Mouse (Mus musculus) ES-Bruce4 (cell line): ENCODE results near the gene Aox4. TPM values are rescaled to one million over a fixed set of nuclear protein-coding genes. Genes with fewer than 3 reads are reported as not detected.
A peak's percentile ranks its signal among the peaks of the same experiment; 100 is the strongest.

Experiments
- H3K27ac ChIP-seq: 2 replicates; pipeline ENCODE4 v1.5.1; 2012; ENCODE audit warnings: low read length, inconsistent platforms; ENCODE audit not compliant: insufficient read depth
- H3K27me3 ChIP-seq: 2 replicates; pipeline ENCODE4 v1.6.1; 2012; ENCODE audit warnings: mild to moderate bottlenecking, low read length, inconsistent platforms; ENCODE audit not compliant: control insufficient read depth, poor library complexity, insufficient read depth, severe bottlenecking
- H3K36me3 ChIP-seq: 2 replicates; pipeline ENCODE4 v1.6.1; 2012; ENCODE audit warnings: inconsistent platforms, mild to moderate bottlenecking, low read length, moderate library complexity; ENCODE audit not compliant: control insufficient read depth, poor library complexity, insufficient read depth, severe bottlenecking
- H3K4me1 ChIP-seq: one replicate; pipeline ENCODE4 v1.8.1; 2011; ENCODE audit warnings: low read length; ENCODE audit not compliant: control insufficient read depth, insufficient read depth
- H3K4me3 ChIP-seq: 2 replicates; pipeline ENCODE4 v1.5.1; 2011; ENCODE audit warnings: low read depth, mild to moderate bottlenecking, low read length
- H3K9ac ChIP-seq: 2 replicates; pipeline ENCODE4 v1.6.1; 2012; ENCODE audit warnings: low read depth, mild to moderate bottlenecking, inconsistent platforms; ENCODE audit not compliant: poor library complexity, severe bottlenecking
- H3K9me3 ChIP-seq: replicated peaks from 2 replicates; pipeline ENCODE4 v1.6.1; 2012; ENCODE audit warnings: mild to moderate bottlenecking, low read length, inconsistent platforms; ENCODE audit not compliant: control insufficient read depth, poor library complexity, insufficient read depth, severe bottlenecking
- CTCF ChIP-seq: IDR thresholded peaks from one replicate; pipeline ENCODE4 v1.8.1; 2011; ENCODE audit warnings: low read depth, low read length
- EP300 ChIP-seq: IDR thresholded peaks from 2 replicates; pipeline ENCODE4 v1.6.1; 2011; ENCODE audit warnings: low read depth, low read length; ENCODE audit not compliant: insufficient read depth
- POLR2A ChIP-seq: IDR thresholded peaks from one replicate; pipeline ENCODE4 v1.8.1; 2011; ENCODE audit warnings: low read length; ENCODE audit not compliant: insufficient read depth
- polyA plus RNA-seq: library from polyadenylated mRNA; stranded (reverse); fragments of >200 nt; gene quantifications from 2 replicates; pipeline ENCODE4 v1.2.4, GENCODE M21; 2011; ENCODE audit warnings: low read depth; ENCODE audit not compliant: missing spikeins, insufficient read depth, insufficient read length

The Aox4 gene
- polyA plus RNA-seq, 1 experiment: not detected

- Histone ChIP-seq H3K27me3 (no peaks in the 10 kb centered on the region), H3K27ac (no peak overlapping the region)
- TF ChIP-seq CTCF: no peak
- no peak for TF ChIP-seq POLR2A
Measured at GRCm38 (mm10) chr1:58284505-58284904, 74.3 kb downstream of the Aox4 start.

GRCm38 (mm10) chr1:58288091-58288490 is 77.9 kb downstream of the Aox4 start:
- Histone ChIP-seq H3K9me3 (no peaks in the 10 kb centered on the region), H3K27ac (no peak overlapping the region), H3K27me3 (no peaks in the 10 kb centered on the region), H3K4me1 (no peaks in the 10 kb centered on the region), H3K9ac (no peak overlapping the region), H3K36me3 (no peaks in the 10 kb centered on the region), H3K4me3 (no peak overlapping the region)
- no peak for TF ChIP-seq CTCF
- TF ChIP-seq POLR2A: no peak
- TF ChIP-seq EP300: no peak

More at GRCm38 (mm10) chr1:58284505-58284904, 74.3 kb downstream of the Aox4 start:
- H3K36me3 ChIP-seq: no peaks in the 10 kb centered on the region
- no peak overlapping the region for H3K9ac ChIP-seq
- no peaks in the 10 kb centered on the region for H3K9me3 ChIP-seq
- no peaks in the 10 kb centered on the region for H3K4me1 ChIP-seq
- H3K4me3 ChIP-seq: no peak overlapping the region

GRCm38 (mm10) chr1:58289863-58290469 is 79.8 kb downstream of the Aox4 start:
- no peaks in the 10 kb centered on the region for H3K4me1 ChIP-seq
- H3K4me3 ChIP-seq: no peak overlapping the region
- H3K27ac ChIP-seq: no peak overlapping the region
- no peaks in the 10 kb centered on the region for H3K27me3 ChIP-seq
- H3K9me3 ChIP-seq: no peaks in the 10 kb centered on the region
- no peak overlapping the region for H3K9ac ChIP-seq
- H3K36me3 ChIP-seq: no peaks in the 10 kb centered on the region
- TF ChIP-seq POLR2A (no peak), EP300 (no peak), CTCF (no peak)

- no peaks in the 10 kb centered on the region for H3K36me3 ChIP-seq
- H3K4me1 ChIP-seq: no peaks in the 10 kb centered on the region
- H3K27ac ChIP-seq: no peak overlapping the region
- H3K4me3 ChIP-seq: no peak overlapping the region
- TF ChIP-seq CTCF (no peak), POLR2A (no peak), EP300 (no peak)
- no peaks in the 10 kb centered on the region for H3K9me3 ChIP-seq
- no peaks in the 10 kb centered on the region for H3K27me3 ChIP-seq
- no peak overlapping the region for H3K9ac ChIP-seq
Measured at GRCm38 (mm10) chr1:58291394-58292300, 81.5 kb downstream of the Aox4 start.

GRCm38 (mm10) chr1:58294730-58295129 is 84.5 kb downstream of the Aox4 start:
- no peak overlapping the region for H3K4me3 ChIP-seq
- H3K9me3 ChIP-seq: no peaks in the 10 kb centered on the region
- no peaks in the 10 kb centered on the region for H3K4me1 ChIP-seq
- no peak overlapping the region for H3K9ac ChIP-seq
- TF ChIP-seq POLR2A (no peak), EP300 (no peak), CTCF (no peak)
- H3K36me3 ChIP-seq: no peaks in the 10 kb centered on the region
- H3K27me3 ChIP-seq: no peaks in the 10 kb centered on the region
- H3K27ac ChIP-seq: no peak overlapping the region

- TF ChIP-seq EP300 (0 out of 2 replicates have a peak, but pooled peaks have one; percentile 14), CTCF (peak; percentile 91), POLR2A (no peak)
- H3K27me3 ChIP-seq: no peaks in the 10 kb centered on the region
- H3K4me1 ChIP-seq: no peaks in the 10 kb centered on the region
- no peak overlapping the region for H3K27ac ChIP-seq
- H3K9ac ChIP-seq: no peak overlapping the region
- H3K9me3 ChIP-seq: no peaks in the 10 kb centered on the region
- no peak overlapping the region for H3K4me3 ChIP-seq
- no peaks in the 10 kb centered on the region for H3K36me3 ChIP-seq
Measured at GRCm38 (mm10) chr1:58296278-58296677, 86.1 kb downstream of the Aox4 start.
